Mouse (Mus musculus) kidney, postnatal 4 days (tissue): ENCODE measurements around the gene Usp44.

Experiments
- DNase-seq, 2 experiments: peaks; one replicate each; pipeline ENCODE4 v3.0.0; 2021; ENCODE audit warnings: mixed read lengths in 2 of 2

Usp44 gene

DNA sequence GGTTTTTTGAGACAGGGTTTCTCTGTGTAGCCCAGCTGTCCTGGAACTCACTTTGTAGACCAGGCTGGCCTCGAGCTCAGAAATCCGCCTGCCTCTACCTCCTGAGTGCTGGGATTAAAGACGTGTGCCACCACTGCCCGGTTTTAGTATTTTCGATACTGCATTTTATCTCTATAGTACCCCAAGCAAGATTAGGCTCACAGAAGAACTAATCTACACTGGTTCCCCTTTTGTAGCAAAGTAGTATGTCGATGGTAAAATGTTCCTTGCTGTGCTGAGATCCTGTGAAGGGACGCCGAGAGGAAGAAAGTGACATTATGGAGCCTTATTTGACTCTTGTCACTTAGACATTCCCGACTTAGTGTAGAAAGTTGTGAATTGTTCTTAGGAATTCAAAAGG lies 23.8 kb downstream of the Usp44 start:
- no peak for DNase-seq

DNA sequence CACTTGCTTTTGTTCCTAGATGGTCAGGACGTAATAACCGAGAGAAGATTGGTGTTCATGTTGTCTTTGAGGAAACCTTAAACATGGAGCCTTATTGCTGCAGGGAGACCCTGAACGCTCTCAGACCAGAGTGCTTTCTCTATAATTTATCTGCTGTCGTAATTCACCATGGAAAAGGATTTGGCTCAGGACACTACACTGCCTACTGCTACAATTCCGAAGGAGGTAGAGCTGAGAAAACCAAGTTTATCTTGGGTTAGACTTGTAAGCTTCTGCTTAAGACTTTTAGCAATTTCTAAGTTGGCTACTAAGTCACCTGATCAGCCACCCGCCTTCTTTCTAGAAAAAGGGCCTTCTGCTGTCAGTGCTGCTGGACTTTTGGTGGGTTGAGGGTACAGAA lies 24.7 kb downstream of the Usp44 start:
- DNase-seq = no peak

DNA sequence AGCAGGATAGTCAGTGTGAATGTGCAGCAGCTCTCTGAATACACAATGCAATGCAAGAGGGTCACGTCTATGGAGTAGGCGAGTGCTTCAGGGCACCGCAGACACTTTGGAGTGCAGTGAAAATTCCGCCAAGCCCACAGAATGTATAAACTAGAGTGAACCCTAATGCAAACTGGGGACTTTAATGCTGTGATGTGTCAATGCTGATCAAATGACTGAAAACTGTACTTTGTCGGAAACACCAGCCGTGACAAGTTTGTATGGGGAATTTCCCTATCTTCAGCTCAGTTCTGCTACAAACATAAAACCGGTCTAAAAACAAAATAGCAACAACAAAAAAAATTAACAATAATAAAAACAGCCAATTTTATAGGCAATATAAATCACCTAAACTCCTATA lies 37.0 kb downstream of the Usp44 start:
- DNase-seq = no peak

DNA sequence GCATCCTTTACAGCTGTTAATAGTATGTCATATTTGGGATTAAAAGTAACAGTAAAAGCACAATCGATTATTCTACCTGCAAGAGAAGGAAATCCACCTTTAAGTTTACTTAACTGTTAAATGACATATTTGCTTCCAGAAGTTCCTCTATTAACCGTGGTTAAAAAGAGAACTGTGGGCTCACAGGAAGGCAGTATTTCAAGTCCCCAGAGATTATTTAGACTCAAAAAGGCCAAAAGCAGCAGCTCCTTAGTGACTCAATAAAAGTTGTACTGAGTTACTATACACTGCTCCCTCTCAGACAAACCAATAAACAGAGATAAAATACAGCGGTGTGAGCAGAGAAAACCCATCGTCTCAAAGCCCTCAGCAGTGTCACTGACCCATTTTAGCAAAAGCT lies 37.5 kb downstream of the Usp44 start:
- DNase-seq = no peak

DNA sequence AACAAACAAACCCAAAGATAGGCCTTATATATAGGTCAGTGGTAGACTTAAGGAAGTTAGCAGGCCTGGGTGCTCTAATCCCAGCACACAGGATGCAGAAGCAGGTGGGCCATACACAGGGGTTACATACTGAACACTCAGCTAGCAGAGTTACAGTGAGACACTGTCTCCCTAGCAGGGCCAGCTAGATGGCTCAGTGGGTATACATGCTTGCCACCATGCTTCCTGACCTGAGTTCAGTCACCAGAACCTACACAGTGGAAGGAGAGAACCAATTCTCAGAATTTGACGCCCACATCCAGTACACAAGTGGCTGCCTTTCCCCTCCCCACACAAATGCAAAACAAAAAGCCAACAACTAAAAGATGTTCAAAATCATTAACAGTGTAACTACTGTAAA lies 45.4 kb downstream of the Usp44 start:
- no peak for DNase-seq

DNA sequence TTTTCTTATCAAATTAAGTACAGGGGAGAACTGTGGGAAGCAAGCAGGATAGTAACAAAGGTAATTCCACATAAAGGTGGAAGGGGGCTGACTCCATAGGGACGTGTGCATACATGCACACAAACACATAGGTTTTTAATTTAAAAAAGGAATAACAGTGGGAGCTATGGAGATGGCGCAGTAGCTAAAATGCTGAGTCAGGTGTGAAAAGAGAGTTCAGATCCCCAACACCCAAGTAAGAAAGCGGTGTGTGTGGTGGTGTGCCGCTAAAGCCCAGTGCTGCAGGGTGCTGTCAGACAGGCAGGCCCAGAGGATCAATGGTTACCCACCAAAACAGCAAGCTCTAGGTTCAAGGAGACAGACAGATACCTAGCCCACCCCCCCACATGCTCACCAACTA lies 47.4 kb downstream of the Usp44 start:
- DNase-seq = no peak

DNA sequence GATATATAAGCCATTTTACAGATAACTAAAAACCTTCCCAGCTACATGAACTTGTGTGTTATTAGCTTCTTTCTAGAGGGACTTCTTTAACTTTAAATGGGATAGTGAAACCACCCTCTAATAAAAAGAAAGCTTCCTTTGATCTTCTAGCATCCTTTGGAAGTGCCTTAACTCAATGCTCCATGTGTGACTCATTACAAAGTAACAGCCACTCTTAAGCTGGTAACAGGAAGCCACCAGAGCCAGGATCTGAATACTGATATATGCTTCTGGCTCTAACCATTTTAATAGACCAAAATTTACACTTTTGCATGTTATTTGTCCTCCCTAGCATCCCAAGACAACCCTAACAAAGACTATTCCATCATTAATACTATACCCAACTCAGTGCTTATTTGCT lies 50.6 kb downstream of the Usp44 start:
- DNase-seq = no peak

DNA sequence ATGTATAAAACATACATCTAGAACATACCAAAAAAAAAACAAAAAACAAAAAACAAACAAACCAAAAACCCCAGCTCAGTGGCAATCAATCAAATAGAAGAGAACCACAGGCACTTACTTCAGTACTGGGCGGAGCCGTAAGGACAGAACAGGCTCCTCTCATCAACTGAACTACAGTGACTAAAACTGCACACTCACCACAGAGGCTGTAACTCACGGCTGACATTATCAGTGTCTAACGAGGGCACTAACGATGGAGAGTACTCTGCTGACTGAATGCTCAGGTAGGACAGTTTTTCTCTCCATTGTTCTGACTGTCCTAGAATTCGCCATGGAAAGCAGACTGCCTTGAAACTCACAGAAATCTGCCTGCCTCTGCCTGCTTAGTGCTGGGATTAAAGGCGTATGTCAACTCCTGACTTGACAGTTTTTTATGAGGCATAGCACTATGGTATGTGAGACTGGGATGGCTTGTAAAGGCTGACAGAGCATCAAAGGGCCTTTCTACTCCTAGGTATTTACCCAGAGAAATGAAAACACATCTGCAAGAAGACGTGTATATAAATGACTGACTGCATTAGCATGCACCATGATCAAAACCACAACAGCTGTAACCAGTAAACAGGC lies 51.5 kb downstream of the Usp44 start:
- no peak for DNase-seq

DNA sequence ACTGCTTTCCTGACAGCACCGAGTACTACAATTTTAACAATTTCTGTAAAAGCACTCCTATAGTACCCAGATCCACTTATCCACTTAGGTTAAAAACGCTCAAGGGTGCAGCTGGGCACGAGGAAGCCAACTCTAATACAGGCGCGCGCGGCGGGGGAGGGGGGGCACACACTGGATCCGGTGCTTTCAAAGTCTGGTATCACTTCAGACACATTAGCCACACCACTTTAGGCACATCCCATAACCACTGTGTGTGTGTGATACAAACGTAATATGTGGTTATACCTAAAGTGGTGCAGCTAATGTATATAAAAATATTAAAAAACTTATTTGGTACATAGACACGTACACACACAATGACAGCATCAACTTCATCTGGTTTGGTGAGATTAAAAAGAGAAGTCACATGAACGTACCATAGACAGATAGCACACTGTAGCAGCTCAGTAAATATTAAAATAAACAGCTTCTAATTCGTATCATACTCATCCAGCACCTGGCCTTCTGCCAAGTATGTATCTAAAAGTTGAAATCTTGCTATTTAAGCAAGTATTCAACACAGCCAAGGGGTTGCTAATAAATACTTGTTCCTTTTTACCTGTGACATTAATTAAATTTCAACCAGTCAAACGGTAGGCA lies 54.6 kb downstream of the Usp44 start:
- DNase-seq = no peak

DNA sequence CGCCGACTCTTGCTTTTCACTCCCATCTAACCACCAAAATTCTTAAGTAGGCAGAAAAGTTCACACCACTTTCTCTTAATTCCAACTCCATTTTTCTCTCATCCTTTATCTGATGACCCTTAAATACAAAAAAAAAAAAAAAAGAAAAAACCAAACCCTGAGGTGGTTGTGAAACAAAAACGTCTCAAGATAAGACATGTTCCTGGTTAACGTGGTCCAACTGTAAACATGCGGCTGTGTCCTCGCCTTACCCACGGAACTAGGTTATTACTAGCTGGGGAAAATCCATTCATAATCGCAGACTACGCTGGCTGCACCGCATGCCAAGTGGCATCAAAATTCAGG lies 57.2 kb downstream of the Usp44 start:
- DNase-seq = no peak

DNA sequence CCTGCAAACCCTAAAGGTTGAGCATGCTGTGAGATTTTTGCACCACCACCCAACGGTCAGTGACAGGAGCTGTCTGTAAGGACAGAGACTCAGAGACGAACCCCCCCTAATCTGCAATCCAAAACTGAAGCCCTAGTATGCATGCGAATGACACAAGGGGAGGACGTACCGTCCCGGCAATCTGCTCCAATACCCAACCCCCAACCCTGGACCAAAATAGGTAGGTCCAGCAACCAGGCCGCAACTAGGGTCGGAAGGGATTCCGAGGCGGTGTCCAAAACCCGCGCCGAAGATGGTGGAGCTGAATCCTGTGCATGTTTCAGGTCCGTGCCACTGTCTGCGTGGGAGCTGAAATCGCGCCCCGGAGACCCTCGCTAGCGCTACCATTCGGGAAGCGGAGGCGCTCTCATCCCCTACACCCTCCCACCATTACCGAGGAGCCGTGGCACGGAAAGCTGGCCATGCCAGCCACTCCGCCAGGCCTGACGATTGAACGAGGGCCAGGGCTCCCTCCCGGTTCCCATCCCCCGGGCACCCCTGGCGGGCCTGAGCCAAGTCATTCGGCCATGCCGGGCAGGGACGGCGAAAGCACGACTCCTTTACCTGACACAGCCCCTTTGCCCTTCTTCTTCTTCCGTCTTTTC lies 57.7 kb downstream of the Usp44 start:
- DNase-seq = peak in 1 of 2 experiments; percentile 61

DNA sequence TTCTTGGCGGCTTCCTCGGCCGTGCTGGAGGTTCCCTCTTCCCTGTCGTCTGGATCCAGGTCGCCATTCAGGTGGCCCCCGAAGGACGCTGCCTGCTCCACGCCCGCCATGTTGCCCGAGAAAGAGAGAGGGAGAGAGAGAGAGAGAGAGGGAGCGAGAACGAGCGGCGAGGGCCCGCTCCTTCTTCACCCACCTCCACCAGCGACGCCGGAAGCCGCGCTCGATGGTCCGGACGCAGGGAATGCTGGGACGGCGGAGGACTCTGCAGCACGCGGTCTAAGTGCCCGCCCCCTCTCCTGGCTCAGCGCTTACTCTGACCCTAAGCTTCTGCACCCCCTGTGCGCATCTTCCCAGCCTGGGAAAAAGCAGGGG lies 58.2 kb downstream of the Usp44 start:
- DNase-seq = peak; percentile 93 to 95

DNA sequence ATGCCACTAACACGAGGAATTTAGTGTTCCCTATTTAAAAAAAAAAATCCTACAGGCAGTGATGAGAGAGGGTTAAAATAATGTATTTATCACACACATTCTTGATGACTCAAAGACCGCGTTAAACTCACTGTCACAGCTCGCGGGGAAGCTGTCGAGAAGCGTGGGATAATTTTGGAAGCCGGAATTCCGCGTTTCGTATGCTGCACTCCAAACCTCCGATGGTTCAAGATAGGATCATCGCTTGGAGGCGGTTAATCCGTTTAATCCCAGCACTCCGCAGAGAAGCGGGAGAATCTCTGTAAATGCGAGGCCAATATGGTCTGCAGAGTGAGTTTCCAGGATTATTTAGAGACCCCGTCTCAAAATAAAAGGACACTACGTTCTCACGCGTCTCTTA lies 58.6 kb downstream of the Usp44 start:
- DNase-seq = no peak

DNA sequence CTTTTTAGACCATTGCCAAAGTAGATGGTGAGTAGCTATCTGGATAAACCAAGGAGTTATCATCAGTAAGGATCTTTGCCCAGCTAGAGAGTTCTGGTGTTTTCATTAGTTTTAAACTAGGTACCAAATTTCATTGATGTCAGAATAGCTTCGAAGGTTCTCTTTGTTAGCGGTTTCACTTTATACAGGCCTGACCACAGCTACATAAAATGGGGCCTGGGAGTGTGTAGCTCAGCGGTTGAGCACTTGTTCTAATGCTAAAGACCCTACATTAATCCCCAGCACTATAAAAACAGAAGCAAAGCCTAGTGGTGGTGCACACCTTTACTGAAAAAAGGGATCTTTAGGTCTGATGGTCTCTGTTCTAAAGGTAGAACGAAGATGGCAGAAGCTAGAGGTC lies 59.2 kb downstream of the Usp44 start:
- no peak for DNase-seq

DNA sequence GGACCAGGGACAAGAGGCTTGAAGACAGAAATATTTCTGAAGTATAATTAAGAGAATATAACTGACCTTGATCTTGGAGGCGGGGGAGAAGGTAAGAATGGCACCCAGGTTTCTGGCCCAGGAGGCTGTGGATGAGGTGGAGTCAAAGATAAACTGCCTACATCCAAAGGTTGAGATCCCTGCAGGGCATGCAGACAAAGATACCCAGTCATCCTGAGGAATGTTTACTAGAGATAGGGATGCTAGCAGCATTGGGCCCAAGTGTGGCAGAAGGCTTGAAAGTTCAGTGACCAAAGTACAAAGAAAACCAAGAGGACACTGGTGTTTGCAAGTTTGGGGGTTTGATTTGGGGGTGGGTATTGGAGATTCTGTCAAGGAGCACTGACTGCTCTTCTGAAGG lies 59.7 kb downstream of the Usp44 start:
- no peak for DNase-seq

DNA sequence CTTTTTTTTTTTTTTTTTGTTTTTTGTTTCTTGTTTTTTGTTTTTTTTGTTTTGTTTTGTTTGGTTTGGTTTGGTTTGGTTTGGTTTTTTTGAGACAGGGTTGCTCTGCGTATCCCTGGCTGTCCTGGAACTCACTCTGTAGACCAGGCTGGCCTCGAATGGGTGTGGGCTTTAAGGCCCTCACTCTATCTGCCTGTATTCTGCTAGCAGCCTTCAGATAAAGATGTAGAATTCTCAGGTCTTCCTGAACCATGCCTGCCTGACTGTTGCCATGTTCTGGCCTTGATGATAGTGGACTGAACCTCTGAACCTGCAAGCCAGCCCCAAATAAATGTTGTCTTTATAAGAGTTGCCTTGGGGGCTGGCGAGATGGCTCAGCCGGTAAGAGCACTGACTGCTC lies 61.2 kb downstream of the Usp44 start:
- DNase-seq = no peak

DNA sequence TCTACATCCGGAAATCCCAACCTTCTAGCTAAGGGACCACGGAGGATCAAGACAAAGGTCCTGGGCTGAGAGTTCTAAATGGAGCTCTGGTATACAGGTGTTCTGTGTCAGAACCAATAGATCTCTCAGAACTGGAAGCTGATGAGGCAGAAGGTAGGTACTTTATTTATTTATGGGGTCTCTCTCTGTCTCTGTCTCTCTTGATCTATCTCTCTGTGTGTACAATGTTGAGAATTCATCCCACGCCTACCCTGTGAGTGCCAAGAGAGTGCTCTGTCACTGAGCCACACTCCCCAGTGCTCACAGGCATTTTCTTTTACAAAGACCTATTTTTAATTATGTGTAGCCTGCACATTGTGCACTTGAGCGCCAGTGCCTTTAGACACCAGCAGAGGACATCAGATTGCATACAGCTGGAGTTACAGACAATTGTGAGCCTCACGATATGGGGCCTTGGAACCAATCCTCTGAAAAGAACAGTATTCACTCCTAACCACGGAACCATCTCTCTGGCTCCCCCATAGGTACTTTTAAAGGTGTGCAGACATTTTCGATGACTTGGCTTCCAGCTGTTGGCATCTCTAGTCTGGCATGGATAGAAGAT lies 65.8 kb downstream of the Usp44 start, which contains the start of gene Metap2:
Gene Metap2, minus strand, starts transcription at position 51 of the 604 bp plus-strand sequence.
- DNase-seq = no peak

DNA sequence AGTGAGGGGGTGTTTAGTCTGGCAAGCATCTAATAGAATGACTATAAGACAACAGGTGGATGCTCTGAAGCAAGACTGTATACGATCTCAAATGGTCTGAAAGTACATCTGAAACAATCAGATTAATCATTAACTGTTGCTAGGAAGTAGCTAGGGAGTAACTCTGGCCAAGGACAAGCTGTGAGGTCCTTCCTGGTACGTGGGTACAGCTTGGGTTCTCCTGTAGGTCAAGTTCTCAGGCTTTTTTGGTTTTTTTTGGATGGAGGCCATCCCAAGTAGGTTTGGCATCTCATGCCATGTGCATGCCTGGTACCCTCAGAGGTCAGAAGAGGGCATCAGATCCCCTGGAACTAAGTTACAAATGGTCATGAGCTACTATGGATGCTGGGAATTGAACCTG lies 67.9 kb downstream of the Usp44 start:
- peak in 1 of 2 experiments; percentile 8 for DNase-seq

DNA sequence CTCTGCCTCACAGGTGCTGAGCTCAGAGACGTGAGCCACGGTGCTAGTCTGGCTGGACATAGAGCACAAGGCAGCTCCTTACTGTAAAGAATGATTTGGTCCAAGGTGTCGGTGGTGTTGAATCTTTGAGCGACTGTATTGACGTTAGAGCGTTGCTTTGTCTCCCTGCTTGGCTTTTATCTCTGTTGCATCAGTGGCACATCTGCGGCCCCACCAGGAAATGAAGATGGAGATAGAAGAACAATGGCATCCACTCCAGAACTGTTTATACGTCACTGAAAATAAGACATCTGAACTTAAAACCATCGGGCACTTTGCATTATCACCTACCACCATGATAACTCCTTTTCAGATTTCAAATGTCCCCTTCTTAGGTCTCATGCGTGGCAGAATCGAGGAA lies 68.6 kb downstream of the Usp44 start:
- no peak for DNase-seq

DNA sequence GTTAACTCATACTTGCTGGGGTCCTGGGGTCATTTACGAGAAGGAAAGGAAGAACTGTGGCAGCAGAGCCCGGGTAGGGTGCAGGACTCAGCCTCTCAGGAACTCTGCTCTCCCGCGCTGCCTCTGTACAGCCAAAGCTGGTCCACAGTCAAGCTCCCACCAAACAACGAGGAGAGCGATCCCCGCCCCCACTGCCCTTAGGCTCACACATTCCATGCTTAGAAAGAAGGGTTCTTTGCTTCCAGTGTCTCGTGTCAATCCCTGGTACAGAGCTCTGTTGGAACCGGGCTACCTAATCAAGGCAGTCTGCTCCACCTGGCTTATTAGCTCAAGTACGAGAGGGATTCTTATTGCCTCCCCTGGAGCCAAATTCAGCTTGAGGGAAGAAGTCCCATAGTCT lies 76.0 kb downstream of the Usp44 start:
- peak; percentile 19 to 27 for DNase-seq
